Mouse (Mus musculus) forebrain, embryonic 12.5 days (tissue): Measurements from ENCODE around the gene Prss46. TPM values are rescaled to one million over a fixed set of nuclear protein-coding genes. Genes with fewer than 3 reads are reported as not detected.

Source experiments
- ATAC-seq: fragments of 200-750 bp; cut with Nextera tagmentation; 2 replicates; pipeline ENCODE4 v1.8.0; 2017; ENCODE audit warnings: moderate TSS enrichment; ENCODE audit not compliant: low FRiP score
- H3K27ac ChIP-seq: fragments of 300-500 bp; sonication (generic); 2 replicates; pipeline ENCODE4 v1.5.1; 2016; ENCODE audit warnings: mild to moderate bottlenecking
- H3K27me3 ChIP-seq: fragments of 300-500 bp; sonication (generic); 2 replicates; pipeline ENCODE4 v1.6.1; 2016; ENCODE audit warnings: mild to moderate bottlenecking
- H3K36me3 ChIP-seq: fragments of 300-500 bp; sonication (generic); replicated peaks from 2 replicates; pipeline ENCODE4 v1.6.1; 2016; ENCODE audit warnings: mild to moderate bottlenecking
- H3K4me1 ChIP-seq: fragments of 300-500 bp; sonication (generic); 2 replicates; pipeline ENCODE4 v1.6.1; 2016
- H3K4me2 ChIP-seq: fragments of 300-500 bp; sonication (generic); 2 replicates; pipeline ENCODE4 v1.6.1; 2016; ENCODE audit warnings: mild to moderate bottlenecking, moderate library complexity
- H3K4me3 ChIP-seq: fragments of 300-500 bp; sonication (generic); replicated peaks from 2 replicates; pipeline ENCODE4 v1.5.1; 2016; ENCODE audit warnings: mild to moderate bottlenecking
- H3K9ac ChIP-seq: fragments of 300-500 bp; sonication (generic); 2 replicates; pipeline ENCODE4 v1.6.1; 2016; ENCODE audit warnings: mild to moderate bottlenecking
- H3K9me3 ChIP-seq: fragments of 300-500 bp; sonication (generic); 2 replicates; pipeline ENCODE4 v1.6.1; 2016
- WGBS: fragments of 180-500 bp; shearing (Covaris S2); methylation state at CpG from one replicate; pipeline ENCODE4 v1.1.7; 2016; 5-methylcytosine and 5-hydroxymethylcytosine counted together
- polyA plus RNA-seq: library from polyadenylated mRNA; unstranded; fragments of >200 nt; fragmentation: Nextera tagmentation; extraction: Ambion mirVana; gene quantifications from 2 replicates; pipeline ENCODE4 v1.2.1, GENCODE M21; 2016

Gene Prss46
- polyA plus RNA-seq, 1 experiment from 2014 or later = not detected

DNA sequence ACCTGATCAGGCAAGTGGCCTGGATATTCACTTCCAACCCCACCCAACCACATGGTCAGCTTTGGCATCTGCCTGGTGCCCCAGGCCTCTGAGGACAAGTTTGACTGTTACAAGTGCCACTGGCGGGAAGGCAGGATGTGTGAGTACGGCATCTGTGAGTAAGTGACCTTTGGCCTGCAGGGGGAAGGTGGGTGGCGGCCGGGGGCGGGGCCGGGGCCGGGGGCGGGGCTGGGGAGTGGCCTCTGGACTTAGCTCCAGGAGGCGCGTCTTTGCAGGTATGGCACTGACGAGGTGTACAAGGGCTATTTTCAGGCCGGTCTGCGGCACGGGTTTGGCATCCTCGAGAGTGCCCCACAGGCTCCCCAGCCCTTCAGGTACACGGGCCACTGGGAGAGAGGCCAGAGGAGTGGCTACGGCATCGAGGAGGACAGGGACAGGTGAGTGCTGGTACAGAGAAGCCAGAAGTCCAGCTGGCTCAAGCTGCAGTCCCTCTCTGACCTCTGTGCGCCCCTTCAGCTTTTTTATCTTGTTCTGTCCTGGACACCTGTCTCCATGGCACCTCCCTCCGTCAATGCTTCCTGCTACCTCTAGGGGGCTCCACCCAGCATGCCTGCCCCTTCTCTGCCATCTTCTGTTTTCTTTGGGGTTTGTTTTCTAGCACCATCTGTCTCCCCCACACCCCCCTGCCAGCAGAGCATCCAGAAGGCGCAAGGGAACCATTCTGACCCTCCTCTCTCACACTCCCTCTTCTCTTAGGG is 45.9 kb downstream of the Prss46 start:
- WGBS = 9% methylated on average over 20 of the region's 21 CpGs
- Histone ChIP-seq H3K9me3 (no peaks in the 10 kb centered on the region), H3K4me1 (peaks cover 7% of the 10 kb centered on the region; the same call in 1 of the 2 replicates), H3K27me3 (peaks cover 10% of the 10 kb centered on the region; the same call in 1 of the 2 replicates), H3K27ac (no peak overlapping the region), H3K9ac (no peak overlapping the region), H3K4me2 (no peak overlapping the region; the same call in 1 of the 2 replicates), H3K4me3 (no peak overlapping the region), H3K36me3 (no peaks in the 10 kb centered on the region)
- no peak for ATAC-seq

DNA sequence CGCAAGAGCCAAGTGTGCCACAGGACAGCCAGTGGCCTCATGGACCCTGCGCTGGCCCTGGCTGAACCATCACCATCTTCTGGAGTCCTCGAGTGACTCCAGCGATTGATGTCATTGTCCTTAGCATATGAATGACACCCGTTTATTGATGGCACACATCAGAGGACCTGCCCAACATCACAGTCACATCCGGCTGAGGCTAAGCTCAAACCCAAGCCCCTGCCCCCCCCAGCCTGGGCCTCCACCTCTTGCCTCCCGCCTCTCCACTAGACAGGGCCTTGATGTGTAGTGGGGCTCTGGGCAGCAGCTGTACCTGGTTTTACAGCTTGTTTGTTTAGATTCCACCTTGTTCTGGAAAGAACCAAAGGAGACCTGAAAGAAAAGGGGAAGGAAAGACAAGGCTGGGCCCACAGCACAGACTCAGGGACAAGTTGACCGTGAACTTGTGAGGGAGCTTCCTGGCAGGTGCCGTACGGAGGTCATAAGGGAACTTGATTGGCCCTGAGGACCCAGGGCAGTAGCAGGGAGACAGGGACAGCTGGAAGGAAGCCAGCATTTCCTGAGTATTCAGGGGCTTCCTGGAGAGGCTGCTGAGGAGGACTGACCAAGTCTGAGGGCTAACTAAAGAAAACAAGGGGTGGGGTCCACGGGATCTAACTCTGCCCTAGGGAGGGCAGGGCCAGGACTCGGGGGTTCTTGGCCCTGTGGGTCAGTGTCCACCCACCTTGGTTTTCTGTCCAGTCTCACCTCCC is 46.9 kb downstream of the Prss46 start:
- H3K27ac ChIP-seq = no peak overlapping the region
- no peaks in the 10 kb centered on the region for H3K36me3 ChIP-seq
- 87% methylated on average over 12 of the region's 12 CpGs for WGBS

DNA sequence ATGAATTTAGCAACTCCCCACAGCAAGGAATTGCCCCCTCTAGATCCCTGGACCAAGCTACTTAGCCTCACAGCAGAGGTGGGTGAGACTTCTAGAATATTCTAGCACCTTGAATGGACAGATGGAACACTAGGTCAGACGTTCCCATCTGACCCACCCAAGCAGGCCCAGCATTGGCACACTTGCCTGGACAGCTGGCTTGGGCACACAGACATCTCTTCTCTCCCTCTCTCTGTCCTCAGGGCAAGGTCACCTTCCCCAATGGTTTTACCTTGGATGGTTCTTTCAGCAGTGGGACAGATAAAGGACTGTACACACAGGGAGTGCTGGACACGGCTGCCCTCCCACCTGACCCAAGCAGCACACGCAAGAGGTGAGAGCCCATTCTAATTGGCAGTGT is 48.2 kb downstream of the Prss46 start:
- ATAC-seq = no peak

More for the DNA sequence above, 46.9 kb downstream of the Prss46 start:
- Histone ChIP-seq H3K4me3 (no peak overlapping the region), H3K9me3 (no peaks in the 10 kb centered on the region), H3K9ac (no peak overlapping the region), H3K4me2 (no peak overlapping the region), H3K27me3 (peaks cover 7% of the 10 kb centered on the region; the same call in 1 of the 2 replicates), H3K4me1 (peaks cover 14% of the 10 kb centered on the region)
- ATAC-seq = no peak

DNA sequence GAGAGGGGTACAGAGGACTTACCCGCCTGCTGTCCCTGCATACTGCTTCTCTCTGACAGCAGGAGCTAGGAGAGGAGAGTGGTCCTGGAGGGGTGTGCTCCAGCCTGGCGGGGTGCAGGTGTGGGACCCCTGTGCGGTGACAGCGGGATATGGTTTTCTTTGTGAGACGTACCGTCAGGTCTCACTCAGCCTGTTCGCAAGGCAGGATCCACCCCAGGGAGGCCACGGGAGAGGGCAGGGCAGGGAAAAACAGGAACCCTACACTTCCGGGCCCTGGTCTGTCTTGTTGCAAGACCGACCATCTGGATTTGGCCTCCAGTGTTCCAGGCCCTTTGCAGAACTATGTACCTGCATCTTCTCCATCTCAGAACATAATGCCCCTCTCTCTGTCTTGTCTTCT is 49.1 kb downstream of the Prss46 start:
- no peak for ATAC-seq
- Histone ChIP-seq H3K27me3 (peaks cover 7% of the 10 kb centered on the region), H3K9me3 (no peaks in the 10 kb centered on the region), H3K4me2 (no peak overlapping the region), H3K27ac (no peak overlapping the region), H3K9ac (no peak overlapping the region), H3K36me3 (no peaks in the 10 kb centered on the region), H3K4me1 (peaks cover 20% of the 10 kb centered on the region), H3K4me3 (no peak overlapping the region)
- WGBS = 79% methylated on average over 10 of the region's 10 CpGs

More for the DNA sequence above, 48.2 kb downstream of the Prss46 start:
- Histone ChIP-seq H3K4me3 (no peak overlapping the region), H3K27ac (no peak overlapping the region), H3K4me1 (peaks cover 20% of the 10 kb centered on the region), H3K9me3 (no peaks in the 10 kb centered on the region), H3K27me3 (peaks cover 7% of the 10 kb centered on the region; the same call in 1 of the 2 replicates), H3K9ac (no peak overlapping the region), H3K36me3 (no peaks in the 10 kb centered on the region), H3K4me2 (no peak overlapping the region)
- WGBS = 77% methylated on average over 3 of the region's 3 CpGs

DNA sequence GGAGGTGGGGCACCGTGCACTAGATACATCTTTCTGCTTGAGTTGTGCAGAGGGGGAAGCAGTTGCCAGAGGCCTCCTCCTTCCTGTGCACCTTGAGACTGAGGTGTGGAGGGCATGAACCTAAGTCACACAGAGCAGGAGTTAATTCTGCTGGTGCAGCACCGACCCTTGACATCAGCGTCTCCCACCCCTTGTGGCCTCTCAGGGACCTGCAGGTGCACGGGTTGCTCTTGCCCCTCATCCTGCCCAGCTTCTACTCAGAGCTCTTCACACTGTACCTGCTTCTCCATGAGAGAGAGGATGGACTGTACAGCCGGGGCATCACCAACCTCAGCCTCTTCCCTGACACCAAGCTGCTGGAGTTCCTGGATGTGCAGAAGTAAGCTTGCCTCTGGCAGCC is 51.2 kb downstream of the Prss46 start:
- peaks cover 13% of the 10 kb centered on the region for H3K4me1 ChIP-seq
- H3K27ac ChIP-seq = no peak overlapping the region
- H3K4me2 ChIP-seq = no peak overlapping the region
- peaks cover 3% of the 10 kb centered on the region for H3K27me3 ChIP-seq
- H3K4me3 ChIP-seq = no peak overlapping the region
- H3K36me3 ChIP-seq = no peaks in the 10 kb centered on the region
- 54% methylated on average over 5 of the region's 5 CpGs for WGBS
- H3K9me3 ChIP-seq = no peaks in the 10 kb centered on the region
- no peak for ATAC-seq
- no peak overlapping the region for H3K9ac ChIP-seq

DNA sequence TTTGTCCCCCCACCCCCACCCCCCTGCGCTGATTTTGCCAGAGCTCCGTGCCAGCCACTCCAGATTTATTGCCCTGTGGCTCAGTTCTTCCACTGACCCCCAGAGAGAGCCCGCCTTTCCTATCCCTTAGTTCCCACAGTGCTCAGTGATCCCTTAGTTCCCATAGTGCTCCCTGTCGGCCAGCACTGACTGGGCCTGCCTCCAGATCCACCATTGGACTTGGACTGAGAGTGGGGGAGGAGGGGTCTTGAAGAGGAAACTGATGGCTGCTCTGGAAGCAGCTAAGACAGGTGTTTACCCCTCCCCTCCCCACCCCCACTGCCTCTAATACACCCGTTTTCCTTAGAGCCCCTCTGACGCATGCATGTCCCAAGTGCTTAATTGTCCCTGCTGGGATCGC is 51.7 kb downstream of the Prss46 start:
- Histone ChIP-seq H3K4me1 (peaks cover 13% of the 10 kb centered on the region), H3K4me3 (no peak overlapping the region), H3K27me3 (no peaks in the 10 kb centered on the region; the same call in 1 of the 2 replicates), H3K27ac (no peak overlapping the region), H3K36me3 (no peaks in the 10 kb centered on the region), H3K9ac (no peak overlapping the region), H3K4me2 (peak overlapping the region; percentile 22), H3K9me3 (no peaks in the 10 kb centered on the region)
- ATAC-seq = peak; percentile 58; the same call in 1 of the 2 replicates
- 13% methylated on average over 7 of the region's 7 CpGs for WGBS

DNA sequence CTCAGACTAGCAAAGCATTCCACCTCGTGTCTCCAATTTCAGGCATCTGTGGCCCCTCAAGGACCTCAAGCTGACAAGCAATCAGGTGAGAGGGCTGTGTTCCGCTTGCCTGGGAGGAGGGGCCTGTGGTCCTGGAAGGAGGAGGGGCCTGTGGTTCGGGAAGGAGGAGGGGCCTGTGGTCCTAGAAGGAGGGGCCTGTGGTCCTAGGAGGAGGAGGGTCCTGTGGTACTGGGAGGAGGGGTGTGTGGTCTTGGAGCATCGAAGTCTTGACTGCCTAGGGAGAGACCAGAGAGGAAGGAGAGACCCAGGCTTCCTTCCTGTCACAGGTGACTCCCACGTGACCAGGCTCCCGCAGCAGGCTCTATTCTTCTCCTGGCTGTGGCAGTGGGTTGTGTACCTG is 52.3 kb downstream of the Prss46 start:
- Histone ChIP-seq H3K9ac (0 out of 2 replicates have a peak overlapping the region, but pooled peaks have one; percentile 12), H3K36me3 (no peaks in the 10 kb centered on the region), H3K4me2 (peak overlapping the region; percentile 22), H3K27me3 (no peaks in the 10 kb centered on the region; the same call in 1 of the 2 replicates), H3K4me3 (peak overlapping the region; percentile 9; the same call in 1 of the 2 replicates), H3K9me3 (no peaks in the 10 kb centered on the region), H3K4me1 (peaks cover 13% of the 10 kb centered on the region), H3K27ac (no peak overlapping the region)
- ATAC-seq = peak; percentile 64; the same call in 1 of the 2 replicates
- WGBS = 7% methylated on average over 6 of the region's 6 CpGs

DNA sequence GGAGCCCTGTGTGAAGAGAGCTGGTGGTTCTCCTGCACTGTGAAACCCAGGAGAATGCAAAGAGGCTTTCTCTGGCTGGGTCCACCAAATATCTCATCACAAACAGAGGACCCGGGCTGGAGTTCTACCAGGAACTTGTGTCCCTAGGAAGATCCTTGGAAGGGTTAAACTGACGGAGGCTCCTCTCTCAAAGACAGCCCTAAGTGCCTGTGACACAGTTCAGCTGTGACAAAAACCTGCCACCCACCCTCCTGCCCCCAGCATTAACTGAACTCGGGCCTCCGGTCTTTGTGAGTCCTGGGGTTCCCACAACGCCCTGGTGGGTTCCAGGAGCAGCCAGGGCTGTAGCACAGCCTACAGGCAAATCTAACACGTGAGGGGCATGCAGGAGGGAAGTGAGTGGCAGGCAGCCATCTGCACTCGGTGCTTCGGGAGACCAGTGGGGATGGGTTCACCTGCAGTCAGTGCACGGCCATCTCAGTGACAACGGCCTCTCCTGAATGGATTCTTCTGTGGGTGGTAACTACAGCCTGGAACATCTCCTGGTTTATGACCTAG is 55.2 kb downstream of the Prss46 start:
- 65% methylated on average over 10 of the region's 10 CpGs for WGBS
- no peaks in the 10 kb centered on the region for H3K36me3 ChIP-seq
- no peak overlapping the region for H3K27ac ChIP-seq
- H3K9ac ChIP-seq = no peak overlapping the region
- H3K4me2 ChIP-seq = no peak overlapping the region
- H3K4me1 ChIP-seq = peaks cover 13% of the 10 kb centered on the region
- H3K27me3 ChIP-seq = no peaks in the 10 kb centered on the region; the same call in 1 of the 2 replicates
- no peaks in the 10 kb centered on the region for H3K9me3 ChIP-seq
- H3K4me3 ChIP-seq = no peak overlapping the region
- no peak for ATAC-seq

DNA sequence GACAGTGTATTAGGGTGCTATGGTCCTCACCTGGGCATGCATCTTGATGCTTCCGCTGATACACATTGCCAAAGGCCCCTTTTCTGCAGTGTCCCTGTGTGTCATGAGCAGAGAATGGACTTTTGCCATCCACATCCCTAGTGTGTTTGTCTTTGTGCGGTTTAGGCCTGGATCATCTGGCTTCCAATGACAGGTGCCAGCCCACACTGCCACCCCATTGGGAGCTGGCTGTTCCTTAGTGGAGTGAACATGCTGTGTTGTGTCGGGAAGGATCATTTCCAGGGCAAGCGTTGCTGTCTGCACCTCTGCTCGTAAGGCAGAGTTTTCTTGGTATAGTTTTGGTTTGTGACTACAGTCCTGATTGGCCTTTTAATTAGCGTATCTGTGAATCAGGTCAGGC is 56.9 kb downstream of the Prss46 start:
- Histone ChIP-seq H3K27ac (no peak overlapping the region), H3K36me3 (no peaks in the 10 kb centered on the region), H3K9ac (no peak overlapping the region), H3K4me1 (peaks cover 6% of the 10 kb centered on the region), H3K4me2 (no peak overlapping the region), H3K4me3 (no peak overlapping the region), H3K27me3 (no peaks in the 10 kb centered on the region; the same call in 1 of the 2 replicates), H3K9me3 (no peaks in the 10 kb centered on the region)
- no peak for ATAC-seq
- 90% methylated on average over 6 of the region's 6 CpGs for WGBS

DNA sequence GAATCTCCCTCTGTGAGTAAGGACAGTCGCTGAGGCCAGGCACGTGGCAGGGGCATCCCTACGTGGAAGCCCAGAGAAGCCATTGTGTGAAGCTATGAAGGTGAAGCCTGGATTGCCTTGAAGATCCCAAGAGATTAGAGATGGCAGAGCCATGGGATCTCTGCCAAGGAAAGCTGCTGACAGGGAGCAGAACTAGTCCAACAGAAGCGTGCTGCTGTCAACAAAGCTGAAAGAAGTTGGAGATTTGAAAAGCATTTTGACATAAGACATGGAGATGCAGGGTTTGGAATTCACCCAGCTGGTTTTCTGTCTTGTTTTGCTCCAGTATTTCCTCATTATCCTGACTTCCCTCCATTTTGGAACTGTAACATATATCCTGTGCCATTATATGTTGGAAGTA is 58.0 kb downstream of the Prss46 start:
- Histone ChIP-seq H3K27me3 (no peaks in the 10 kb centered on the region; the same call in 1 of the 2 replicates), H3K4me1 (no peaks in the 10 kb centered on the region), H3K36me3 (no peaks in the 10 kb centered on the region), H3K9me3 (0 out of 2 replicates have a peak, but pooled peaks cover 2% of the 10 kb centered on the region), H3K4me2 (no peak overlapping the region), H3K27ac (no peak overlapping the region), H3K9ac (no peak overlapping the region), H3K4me3 (no peak overlapping the region)
- ATAC-seq = no peak
- WGBS = 90% methylated on average over 4 of the region's 4 CpGs
